Mouse (Mus musculus) left cerebral cortex, adult 2 months (tissue): ENCODE results near the gene Gpnmb. TPM values are rescaled to one million over a fixed set of nuclear protein-coding genes. Genes with fewer than 3 reads are reported as not detected.

Experiments
- DNase-seq, 2 experiments: peaks; one replicate each; pipeline ENCODE4 v3.0.0; 2021 to 2022; ENCODE audit warnings: low spot score in 2 of 2, mixed read lengths in 1 of 2; ENCODE audit errors: extremely low spot score in 1 of 2
- H3K27ac ChIP-seq: fragments of 200-600 bp; 2 replicates; pipeline ENCODE4 v1.8.1; 2022
- H3K4me3 ChIP-seq: fragments of 200-600 bp; 2 replicates; pipeline ENCODE4 v1.8.1; 2022
- CTCF ChIP-seq: fragments of 200-600 bp; IDR thresholded peaks from 2 replicates; pipeline ENCODE4 v1.8.1; 2022; ENCODE audit warnings: antibody characterized with exemption, mild to moderate bottlenecking, moderate library complexity
- intact Hi-C: fragments of 180-260 bp; cut with DNase I; formaldehyde crosslinking; loops from one replicate; pipeline ENCODE4 v1.15.1; 2025
- long read RNA-seq, 2 experiments: library from polyadenylated mRNA; stranded (forward); transcript quantifications; one replicate each; pipeline ENCODE4 v2.0.0; 2021; ENCODE audit warnings: borderline mapping rate in 2 of 2
- total RNA-seq, 2 experiments: library from RNA; stranded (reverse); gene quantifications; 2 replicates each; pipeline ENCODE4 v1.2.3; 2021

Gpnmb gene
- total RNA-seq = 1 to 10 TPM; 1.3 to 2.5 TPM
- long read RNA-seq, experiment 1, partial matches to known transcripts = 0 of 1 reads
- long read RNA-seq, experiment 1, other reads (novel, unspliced or antisense) = 0 of 1 reads
- long read RNA-seq, experiment 2, partial matches to known transcripts = 0 of 1 reads
- long read RNA-seq, experiment 2, other reads (novel, unspliced or antisense) = 0 of 1 reads

GRCm38 (mm10) chr6:49036275-49037267, at the start of gene Gpnmb:
TSS of gene Gpnmb (plus strand) at chr6:49036546.
- intact Hi-C loops = no loop called here
- H3K4me3 ChIP-seq = no peak within 1 kb of the TSS
- TF ChIP-seq CTCF = no peak

GRCm38 (mm10) chr6:48989971-48990370, 46.4 kb upstream of the Gpnmb start:
- Histone ChIP-seq H3K27ac (no peak overlapping the region), H3K4me3 (no peak overlapping the region)
- TF ChIP-seq CTCF = no peak
- no peak for DNase-seq
- intact Hi-C loops = no loop called here

More at GRCm38 (mm10) chr6:49036275-49037267, at the start of gene Gpnmb:
- DNase-seq = no peak
- no peak within 1 kb of the TSS for H3K27ac ChIP-seq

- no peak for TF ChIP-seq CTCF
- DNase-seq = no peak
- Histone ChIP-seq H3K4me3 (no peak overlapping the region), H3K27ac (no peak overlapping the region)
- intact Hi-C loops = no loop called here
These were observed 44.4 kb upstream of the Gpnmb start for GRCm38 (mm10) chr6:48991991-48992390.

- intact Hi-C loops = no loop called here
- Histone ChIP-seq H3K27ac (no peak overlapping the region), H3K4me3 (no peak overlapping the region)
- no peak for DNase-seq
- TF ChIP-seq CTCF = no peak
These were observed 38.2 kb upstream of the Gpnmb start for GRCm38 (mm10) chr6:48998186-48998585.

- intact Hi-C loops = no loop called here
- TF ChIP-seq CTCF = no peak
- no peak for DNase-seq
- no peak overlapping the region for H3K4me3 ChIP-seq
- no peak overlapping the region for H3K27ac ChIP-seq
These were observed 37.5 kb upstream of the Gpnmb start for GRCm38 (mm10) chr6:48998796-48999195.

- DNase-seq = no peak
- Histone ChIP-seq H3K4me3 (no peak overlapping the region), H3K27ac (no peak overlapping the region)
- TF ChIP-seq CTCF = peak; percentile 59
- intact Hi-C loops = no loop called here
These were observed 33.0 kb upstream of the Gpnmb start for GRCm38 (mm10) chr6:49003381-49003780.

GRCm38 (mm10) chr6:49007981-49008380, 28.4 kb upstream of the Gpnmb start:
- TF ChIP-seq CTCF = peak; percentile 78
- peak overlapping the region; percentile 38 for H3K4me3 ChIP-seq
- peak overlapping the region; percentile 24; the same call in 1 of the 2 replicates for H3K27ac ChIP-seq
- intact Hi-C loops = loop anchor here (2.0 to 5.0 kb wide), 2 partner anchors 49 to 391 kb away; no protein-coding TSS in a partner anchor
- DNase-seq = peak; percentile 57 to 63

GRCm38 (mm10) chr6:49008420-49009160, 27.8 kb upstream of the Gpnmb start:
- TF ChIP-seq CTCF = no peak
- intact Hi-C loops = loop anchor here (5.0 kb wide), 1 partner anchor 49 kb away; no protein-coding TSS in a partner anchor
- Histone ChIP-seq H3K27ac (peak overlapping the region; percentile 24; the same call in 1 of the 2 replicates), H3K4me3 (peak overlapping the region; percentile 38)
- DNase-seq = no peak

- no peak overlapping the region for H3K27ac ChIP-seq
- intact Hi-C loops = loop anchor here (5.0 kb wide), 1 partner anchor 48 kb away; no protein-coding TSS in a partner anchor
- TF ChIP-seq CTCF = no peak
- no peak for DNase-seq
- H3K4me3 ChIP-seq = no peak overlapping the region
These were observed 27.2 kb upstream of the Gpnmb start for GRCm38 (mm10) chr6:49009161-49009555.

GRCm38 (mm10) chr6:49009665-49010064, 26.7 kb upstream of the Gpnmb start:
- peak; percentile 23 for TF ChIP-seq CTCF
- H3K4me3 ChIP-seq = no peak overlapping the region
- no peak for DNase-seq
- H3K27ac ChIP-seq = no peak overlapping the region
- intact Hi-C loops = loop anchor here (5.0 kb wide), 1 partner anchor 48 kb away; no protein-coding TSS in a partner anchor

GRCm38 (mm10) chr6:49011191-49011590, 25.2 kb upstream of the Gpnmb start:
- DNase-seq = no peak
- no peak overlapping the region for H3K27ac ChIP-seq
- no peak for TF ChIP-seq CTCF
- intact Hi-C loops = no loop called here
- H3K4me3 ChIP-seq = no peak overlapping the region
